Mouse (Mus musculus): ENCODE data around the gene Stat2.

Stat2 gene

GRCm38 (mm10) chr10:128340257-128340656 lies 69.9 kb downstream of the Stat2 start:
- DNase-seq (ENCODE audit: low read depth), result no peak

All from c-Kit-positive CD71-negative TER-119-negative erythroid progenitor cells, embryonic 14.5 days (primary cell).